Mouse (Mus musculus): ENCODE measurements at regions not wholly inside any gene's neighbourhood (a gene's known extent, or its start where the extent isn't known, plus 50 kb on each side); places are given as distances from the start of the nearest gene placed in this dataset.

DNA sequence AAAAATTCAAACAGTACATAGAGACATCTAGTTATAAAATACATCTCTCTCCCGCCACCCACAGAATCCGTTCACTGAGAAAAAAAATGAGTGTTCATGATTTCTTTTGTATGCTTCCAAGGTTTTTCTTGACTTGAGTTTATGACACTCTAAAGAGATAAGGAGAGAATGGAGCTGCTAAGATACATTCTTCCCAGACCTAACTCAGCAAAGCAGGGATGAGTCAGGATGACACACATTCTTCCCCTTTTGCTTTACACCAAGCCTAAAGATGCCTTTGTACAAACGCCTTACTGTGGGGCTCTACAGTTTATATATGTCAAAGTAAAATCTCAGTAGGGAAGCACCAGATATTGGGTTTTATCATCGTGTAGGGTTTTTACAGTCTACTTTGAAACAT is 133.1 kb upstream of the Slc44a1 start:
- TF ChIP-seq POLR2A (IDR thresholded peaks at IDR 0.05; ENCODE audit: low read depth, low read length) (no peak), CTCF (conservative IDR thresholded peaks at IDR 0.05 in 1 of 2, IDR thresholded peaks at IDR 0.05 in 1 of 2; ENCODE audit: low read depth in 2 of 2, low read length in 2 of 2) (no peak), JUN (IDR thresholded peaks at IDR 0.05; ENCODE audit: insufficient read depth, low read depth, low read length) (no peak), MYC (IDR thresholded peaks at IDR 0.05; ENCODE audit: low read depth, low read length) (no peak), USF1 (IDR thresholded peaks at IDR 0.05; ENCODE audit: low read depth, low read length) (no peak), POLR2AphosphoS2 (IDR thresholded peaks at IDR 0.05; ENCODE audit: low read depth, low read length) (no peak), ZNF384 (IDR thresholded peaks at IDR 0.05; ENCODE audit: low read depth, low read length) (no peak), PAX5 (IDR thresholded peaks at IDR 0.05; ENCODE audit: low read length) (no peak), ZC3H11A (IDR thresholded peaks at IDR 0.05; ENCODE audit: low read depth, low read length) (no peak), EP300 (IDR thresholded peaks at IDR 0.05; ENCODE audit: low read length) (no peak)
